Mouse (Mus musculus) heart, adult 2 months (tissue): Measurements from ENCODE around the gene Slco4a1. TPM values are rescaled to one million over a fixed set of nuclear protein-coding genes. Genes with fewer than 3 reads are reported as not detected.

Experiments
- DNase-seq, 2 experiments: peaks; one replicate each; pipeline ENCODE4 v3.0.0; 2021
- H3K27ac ChIP-seq: fragments of 200-600 bp; 2 replicates; pipeline ENCODE4 v1.8.1; 2022
- H3K27me3 ChIP-seq: fragments of 200-500 bp; 2 replicates; pipeline ENCODE4 v1.6.1; 2012; ENCODE audit warnings: mild to moderate bottlenecking, low read length, inconsistent platforms, mixed read lengths; ENCODE audit not compliant: control insufficient read depth, insufficient read depth
- H3K36me3 ChIP-seq: fragments of 200-500 bp; 2 replicates; pipeline ENCODE4 v1.6.1; 2012; ENCODE audit warnings: low read length, inconsistent platforms; ENCODE audit not compliant: control insufficient read depth, insufficient read depth
- H3K4me1 ChIP-seq: fragments of 200-500 bp; 2 replicates; pipeline ENCODE4 v1.6.1; 2011; ENCODE audit warnings: low read length; ENCODE audit not compliant: control insufficient read depth, insufficient read depth
- H3K4me3 ChIP-seq: fragments of 200-600 bp; 2 replicates; pipeline ENCODE4 v1.8.1; 2022
- H3K79me2 ChIP-seq: fragments of 200-500 bp; replicated peaks from 2 replicates; pipeline ENCODE4 v1.6.1; 2012; ENCODE audit warnings: mild to moderate bottlenecking, inconsistent platforms, low read length, moderate library complexity, mixed read lengths; ENCODE audit not compliant: control insufficient read depth, insufficient read depth
- H3K9ac ChIP-seq: fragments of 200-500 bp; 2 replicates; pipeline ENCODE4 v1.6.1; 2012; ENCODE audit warnings: low read depth, mild to moderate bottlenecking, control low read depth, inconsistent platforms, low read length, mixed read lengths
- CTCF ChIP-seq: fragments of 200-600 bp; IDR thresholded peaks from 2 replicates; pipeline ENCODE4 v1.8.1; 2022; ENCODE audit warnings: antibody characterized with exemption, mild to moderate bottlenecking, moderate library complexity
- EP300 ChIP-seq: fragments of 200-500 bp; IDR thresholded peaks from 2 replicates; pipeline ENCODE4 v1.6.1; 2011; ENCODE audit warnings: low read depth, low read length, control low read depth; ENCODE audit not compliant: insufficient read depth
- POLR2A ChIP-seq: fragments of 200-500 bp; IDR thresholded peaks from 2 replicates; pipeline ENCODE4 v1.6.1; 2011; ENCODE audit warnings: mild to moderate bottlenecking, low read depth, low read length, control low read depth; ENCODE audit not compliant: insufficient read depth
- WGBS: fragments of 180-500 bp; shearing (Covaris S2); methylation state at CpG from one replicate; pipeline ENCODE4 v1.1.7; 2018; 5-methylcytosine and 5-hydroxymethylcytosine counted together
- intact Hi-C: fragments of 180-260 bp; cut with DNase I; formaldehyde crosslinking; loops from one replicate; pipeline ENCODE4 v1.15.1; 2025
- polyA plus RNA-seq: library from polyadenylated mRNA; depleted of rRNA; stranded (reverse); fragments of >200 nt; gene quantifications from 2 replicates; pipeline ENCODE4 v1.2.3, GENCODE M21; 2012; rRNA removed
- total RNA-seq, 2 experiments: library from RNA; stranded (reverse); gene quantifications; 2 replicates each; pipeline ENCODE4 v1.2.3; 2021

Gene Slco4a1
- total and polyA plus RNA-seq, 3 experiments: 0.94 TPM; not detected in 2

GRCm38 (mm10) chr2:180513019-180513418 lies 57.0 kb downstream of the Slco4a1 start:
- whole genome bisulfite sequencing: 23% methylated on average over 3 of the region's 3 CpGs

DNA sequence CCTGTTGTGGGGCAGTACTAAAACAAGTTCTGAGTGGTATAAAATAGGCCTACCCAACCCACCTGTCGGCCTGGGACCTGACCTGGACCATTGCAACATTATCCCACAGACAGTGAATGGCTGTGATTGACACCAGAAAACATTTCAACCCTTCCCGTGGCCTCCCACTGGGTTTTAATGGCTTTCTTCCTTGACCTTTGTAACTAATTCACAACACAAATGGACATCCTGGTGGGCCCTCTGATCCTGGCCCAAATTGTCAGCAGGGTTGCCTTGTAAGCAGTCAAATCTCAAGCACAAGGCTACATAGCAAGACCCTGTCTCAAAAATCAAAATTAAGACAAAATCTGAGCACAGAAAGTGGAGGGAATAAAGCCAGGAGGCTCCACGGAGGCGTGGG lies 57.8 kb downstream of the Slco4a1 start:
- no peak overlapping the region for H3K4me3 ChIP-seq
- H3K9ac ChIP-seq: no peak overlapping the region
- no peaks in the 10 kb centered on the region for H3K36me3 ChIP-seq
- no peaks in the 10 kb centered on the region for H3K27me3 ChIP-seq
- H3K79me2 ChIP-seq: no peaks in the 10 kb centered on the region
- H3K27ac ChIP-seq: no peak overlapping the region
- 76% methylated on average over 4 of the region's 4 CpGs for WGBS
- intact Hi-C loops: no loop called here
- no peak for TF ChIP-seq EP300
- TF ChIP-seq POLR2A: no peak
- TF ChIP-seq CTCF: no peak
- DNase-seq: no peak
- H3K4me1 ChIP-seq: peaks cover 2% of the 10 kb centered on the region; the same call in 1 of the 2 replicates

More at GRCm38 (mm10) chr2:180513019-180513418, 57.0 kb downstream of the Slco4a1 start:
- Histone ChIP-seq H3K27me3 (no peaks in the 10 kb centered on the region), H3K9ac (no peak overlapping the region), H3K79me2 (no peaks in the 10 kb centered on the region), H3K4me1 (peaks cover 2% of the 10 kb centered on the region; the same call in 1 of the 2 replicates), H3K4me3 (no peak overlapping the region), H3K36me3 (no peaks in the 10 kb centered on the region), H3K27ac (no peak overlapping the region)
- intact Hi-C loops: no loop called here
- TF ChIP-seq EP300 (no peak), CTCF (no peak), POLR2A (no peak)
- no peak for DNase-seq

DNA sequence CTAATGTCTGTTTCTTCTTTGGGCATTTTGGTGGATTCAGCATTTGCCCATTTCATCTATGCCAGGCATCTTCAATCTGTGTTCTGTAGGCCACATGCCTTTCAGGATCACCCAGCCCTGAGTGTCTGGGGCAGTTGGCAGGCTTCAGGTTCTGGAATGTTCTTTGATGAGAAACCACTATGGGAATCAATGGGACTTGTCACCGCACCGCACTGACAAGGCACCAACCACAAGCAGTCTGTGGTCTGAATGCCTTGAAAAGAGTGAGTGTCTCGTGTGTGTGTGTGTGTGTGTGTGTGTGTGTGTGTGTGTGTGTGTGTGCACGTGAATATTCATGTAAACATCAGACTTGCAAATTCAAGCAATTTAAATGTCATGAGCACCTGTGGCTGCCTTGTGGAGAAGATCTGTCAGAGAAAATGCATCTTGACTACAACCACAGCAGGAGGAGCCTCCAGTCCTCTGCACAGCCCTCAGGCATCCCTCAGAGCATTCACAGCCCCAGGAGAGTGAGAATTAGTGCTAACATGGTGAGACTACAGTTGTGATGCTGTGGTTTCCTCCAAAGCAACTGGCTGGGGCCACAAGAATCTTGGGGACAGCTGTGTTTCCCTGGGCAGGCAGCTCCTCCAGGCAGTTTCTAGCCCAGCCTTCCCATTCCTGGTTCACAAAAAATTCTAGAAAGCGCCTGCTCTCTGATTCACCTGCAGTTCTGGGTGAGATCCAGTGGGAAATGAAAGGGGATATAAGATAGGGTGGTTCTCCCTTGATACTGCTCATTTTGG lies 65.6 kb downstream of the Slco4a1 start:
- H3K36me3 ChIP-seq: no peaks in the 10 kb centered on the region
- no peak overlapping the region for H3K27ac ChIP-seq
- H3K79me2 ChIP-seq: no peaks in the 10 kb centered on the region
- H3K27me3 ChIP-seq: no peaks in the 10 kb centered on the region
- intact Hi-C loops: no loop called here
- TF ChIP-seq EP300 (no peak), POLR2A (no peak), CTCF (no peak)
- WGBS: 58% methylated on average over 5 of the region's 5 CpGs
- H3K9ac ChIP-seq: no peak overlapping the region
- H3K4me1 ChIP-seq: no peaks in the 10 kb centered on the region
- no peak for DNase-seq
- no peak overlapping the region for H3K4me3 ChIP-seq

DNA sequence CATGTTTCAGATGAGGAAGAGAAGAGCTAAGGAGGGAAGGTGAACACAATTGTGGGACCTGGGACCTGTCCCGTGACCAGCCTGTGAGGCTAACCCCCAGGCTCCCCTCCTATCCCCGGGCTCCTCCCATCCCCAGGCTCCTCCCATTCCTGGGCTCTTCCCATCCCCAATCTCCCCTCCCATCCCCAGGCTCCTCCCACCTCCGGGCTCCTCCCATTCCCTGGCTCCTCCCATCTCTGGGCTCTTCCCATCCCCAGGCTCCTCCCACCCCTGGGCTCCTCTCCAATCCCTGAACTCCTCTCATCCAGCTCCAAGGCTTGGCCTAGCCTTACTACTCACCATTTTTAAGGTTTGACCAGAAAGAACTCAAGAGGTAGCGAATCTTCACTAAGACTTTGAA lies 66.8 kb downstream of the Slco4a1 start:
- H3K4me1 ChIP-seq: no peaks in the 10 kb centered on the region
- no peak overlapping the region for H3K4me3 ChIP-seq
- H3K36me3 ChIP-seq: no peaks in the 10 kb centered on the region
- H3K79me2 ChIP-seq: no peaks in the 10 kb centered on the region
- no peak for DNase-seq
- intact Hi-C loops: no loop called here
- no peak for TF ChIP-seq POLR2A
- TF ChIP-seq CTCF: no peak
- no peak for TF ChIP-seq EP300
- H3K27me3 ChIP-seq: no peaks in the 10 kb centered on the region; the same call in 1 of the 2 replicates
- 44% methylated on average over 4 of the region's 4 CpGs for WGBS
- H3K9ac ChIP-seq: no peak overlapping the region
- H3K27ac ChIP-seq: no peak overlapping the region

Other genes starting within 250 kb of the Slco4a1 start
- 100 to 1,000 TPM in 1 of 2 experiments, 10 to 100 TPM in 1; 66.3 to 104 TPM for gene Lama5, start 230.4 kb upstream of the Slco4a1 start, total RNA-seq
- 83.6 and 109 TPM in 2 replicates for gene Lama5, start 230.4 kb upstream of the Slco4a1 start, polyA plus RNA-seq
- gene Rps21, start 198.9 kb upstream of the Slco4a1 start, total RNA-seq: 100 to 1,000 TPM; 506 to 570 TPM
- 991 and 1,183 TPM in 2 replicates for gene Rps21, start 198.9 kb upstream of the Slco4a1 start, polyA plus RNA-seq
- 10 to 100 TPM; 11.2 to 14.3 TPM for gene Cables2, start 182.7 kb upstream of the Slco4a1 start, total RNA-seq
- gene Cables2, start 182.7 kb upstream of the Slco4a1 start, polyA plus RNA-seq: 17.6 and 26.7 TPM in 2 replicates
- not detected for gene Rbbp8nl, start 166.4 kb upstream of the Slco4a1 start, total RNA-seq
- not detected in 2 replicates for gene Rbbp8nl, start 166.4 kb upstream of the Slco4a1 start, polyA plus RNA-seq
- under 1 TPM; 0.63 to 0.89 TPM for gene Gata5, start 121.5 kb upstream of the Slco4a1 start, total RNA-seq
- gene Gata5, start 121.5 kb upstream of the Slco4a1 start, polyA plus RNA-seq: 1.1 TPM in 2 replicates
- not detected for gene Ntsr1, start 43.7 kb downstream of the Slco4a1 start, total RNA-seq
- 0.09 TPM in 1 of 2 replicates, not detected in the other for gene Ntsr1, start 43.7 kb downstream of the Slco4a1 start, polyA plus RNA-seq
- 10 to 100 TPM; 15.5 to 15.7 TPM for gene Mrgbp, start 125.1 kb downstream of the Slco4a1 start, total RNA-seq
- 14.7 and 15.4 TPM in 2 replicates for gene Mrgbp, start 125.1 kb downstream of the Slco4a1 start, polyA plus RNA-seq
- gene Ogfr, start 133.0 kb downstream of the Slco4a1 start, total RNA-seq: 10 to 100 TPM; 29.7 to 35.3 TPM
- 23.4 and 42.0 TPM in 2 replicates for gene Ogfr, start 133.0 kb downstream of the Slco4a1 start, polyA plus RNA-seq
- gene Col9a3, start 141.5 kb downstream of the Slco4a1 start, total RNA-seq: under 1 TPM in 1 of 2 experiments, not detected in 1; 0.29 TPM
- 0.29 and 0.57 TPM in 2 replicates for gene Col9a3, start 141.5 kb downstream of the Slco4a1 start, polyA plus RNA-seq
- gene Tcfl5, start 186.5 kb downstream of the Slco4a1 start, total RNA-seq: not detected
- 0.12 and 0.18 TPM in 2 replicates for gene Tcfl5, start 186.5 kb downstream of the Slco4a1 start, polyA plus RNA-seq